Mouse (Mus musculus): Measurements from ENCODE around the gene Tnfsf9.
"Not testable (repeated sequence)": the region's sequence is repeated elsewhere in the genome, so short reads cannot be mapped to it uniquely, and the experiment has no call there.

Tnfsf9 gene

DNA sequence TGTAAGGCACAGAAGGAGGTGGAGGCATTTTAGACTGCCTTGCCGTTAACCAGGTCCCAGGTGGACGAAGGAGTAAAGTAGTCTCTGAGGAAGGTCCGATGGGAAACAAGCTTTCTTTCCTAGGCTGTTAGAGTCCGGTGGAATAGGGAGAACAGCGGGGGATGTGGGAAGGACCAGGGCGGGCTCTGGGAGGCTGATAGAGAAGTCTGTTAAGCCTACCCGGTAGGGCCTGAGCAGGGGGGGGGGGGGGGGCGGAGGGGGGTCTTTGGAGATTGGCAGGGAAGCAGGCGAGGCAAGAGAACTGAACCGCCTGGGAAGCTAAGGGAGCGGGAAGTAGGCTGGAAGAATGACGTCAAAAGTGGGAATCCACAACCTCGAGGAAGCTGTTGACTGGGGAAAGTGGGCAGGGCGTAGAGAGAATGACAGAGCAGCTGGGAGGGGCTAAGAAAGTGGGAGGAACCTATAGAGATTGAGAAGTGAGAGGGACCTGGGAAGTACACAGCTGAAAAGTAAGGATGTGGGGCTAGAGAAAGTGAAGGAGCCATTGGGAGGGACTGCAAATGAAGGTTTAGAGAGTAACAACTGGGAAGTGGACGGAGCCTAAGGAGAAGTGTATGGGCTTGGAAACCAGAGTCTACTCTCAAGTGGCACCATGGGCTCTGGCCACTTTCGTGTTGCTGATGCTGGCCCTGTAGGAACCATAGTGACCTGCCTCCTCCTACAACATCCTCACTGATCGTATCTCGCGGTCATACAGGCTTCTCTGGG lies 9.1 kb upstream of the Tnfsf9 start:
- DNase-seq (ENCODE audit: low spot score in 2 of 2) = no peak

DNA sequence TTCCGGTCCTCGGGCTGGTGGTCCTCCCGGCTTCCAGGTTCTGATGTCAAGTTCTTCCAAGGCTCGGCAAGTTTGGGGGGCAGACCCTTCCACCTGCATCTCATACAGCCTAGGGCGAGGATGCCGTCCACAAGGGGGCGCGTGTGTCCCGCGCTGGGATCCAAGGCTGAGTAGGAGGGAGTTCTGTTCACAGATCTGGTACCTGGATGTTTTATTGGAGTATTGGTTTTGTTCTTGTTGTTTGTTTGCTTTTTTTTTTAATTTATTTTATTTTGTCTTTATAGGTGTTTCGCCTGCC lies 8.6 kb upstream of the Tnfsf9 start:
- DNase-seq (ENCODE audit: low spot score in 2 of 2) = peak; percentile 69 to 72

DNA sequence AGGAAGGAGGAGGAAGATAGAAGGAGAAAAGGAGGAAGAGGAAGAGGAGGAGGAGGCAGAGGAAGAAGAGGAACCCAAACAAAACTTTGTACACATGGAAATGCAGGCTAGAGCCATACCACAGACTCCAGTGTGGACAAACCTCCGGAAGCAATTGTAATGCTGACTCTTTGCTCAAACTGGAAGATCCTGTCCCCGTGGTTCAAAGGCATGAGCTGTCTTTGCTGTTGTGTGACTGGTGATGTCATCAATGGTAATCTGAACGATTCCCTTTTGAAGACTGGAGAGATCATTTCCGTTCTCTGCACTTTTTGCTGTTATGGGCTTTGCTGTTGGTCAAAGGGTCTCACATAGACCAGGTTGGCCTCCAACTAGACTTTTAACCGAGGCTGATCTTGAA lies 6.8 kb upstream of the Tnfsf9 start:
- no peak for DNase-seq (ENCODE audit: low spot score in 2 of 2)

DNA sequence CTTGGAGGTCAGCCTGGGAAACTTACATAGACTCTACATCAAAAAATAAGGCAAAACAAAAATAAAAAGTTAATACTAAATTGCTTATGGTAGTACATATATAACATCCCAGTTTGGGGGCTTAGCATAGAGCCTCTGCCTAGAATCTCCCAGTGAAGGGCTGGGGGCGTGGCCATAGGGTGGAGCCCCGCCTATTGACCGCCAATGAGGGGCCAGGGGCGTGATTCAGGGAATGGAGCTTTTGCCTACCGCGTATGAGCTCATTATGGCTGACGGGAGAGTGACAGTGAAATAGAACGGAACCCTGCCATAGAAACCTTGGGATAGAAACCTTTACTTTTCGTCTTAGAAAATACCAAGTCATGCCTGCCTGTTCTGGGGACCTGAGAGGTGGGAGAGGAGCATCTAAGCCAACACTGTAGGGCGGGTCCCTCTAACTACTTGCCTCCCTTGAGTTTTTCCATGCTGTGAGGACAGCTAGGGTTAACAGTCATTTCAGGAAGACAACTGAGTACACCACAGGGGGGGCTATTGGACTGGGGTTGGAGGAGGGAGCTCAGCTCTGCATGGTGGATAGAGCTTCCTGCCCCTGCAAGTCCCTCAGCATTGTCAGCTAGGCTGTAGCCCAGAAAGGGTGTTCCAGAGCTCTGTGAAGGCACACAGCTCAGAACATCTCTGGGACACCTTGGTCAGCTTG lies 5.3 kb upstream of the Tnfsf9 start:
- no peak for DNase-seq (ENCODE audit: low spot score in 2 of 2)

DNA sequence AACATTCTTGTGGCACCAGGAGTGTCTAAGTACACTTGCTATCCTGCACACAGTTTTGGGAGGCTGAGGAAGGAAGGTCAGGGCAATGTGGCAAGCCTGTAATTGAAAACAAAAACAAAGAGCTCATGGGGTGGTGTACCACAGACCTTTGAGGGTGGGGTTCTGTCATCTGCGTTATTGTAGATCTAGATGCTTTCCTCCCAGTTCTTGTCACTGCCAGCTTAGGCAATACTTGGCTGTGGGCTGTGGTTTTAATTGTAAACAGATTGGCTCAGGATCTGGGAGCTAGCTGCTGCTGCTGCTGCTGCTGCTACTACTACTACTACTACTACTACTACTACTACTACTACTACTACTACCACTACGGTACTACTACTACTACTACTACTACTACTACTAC lies 2.8 kb upstream of the Tnfsf9 start:
- no peak for DNase-seq (ENCODE audit: low spot score in 2 of 2)

DNA sequence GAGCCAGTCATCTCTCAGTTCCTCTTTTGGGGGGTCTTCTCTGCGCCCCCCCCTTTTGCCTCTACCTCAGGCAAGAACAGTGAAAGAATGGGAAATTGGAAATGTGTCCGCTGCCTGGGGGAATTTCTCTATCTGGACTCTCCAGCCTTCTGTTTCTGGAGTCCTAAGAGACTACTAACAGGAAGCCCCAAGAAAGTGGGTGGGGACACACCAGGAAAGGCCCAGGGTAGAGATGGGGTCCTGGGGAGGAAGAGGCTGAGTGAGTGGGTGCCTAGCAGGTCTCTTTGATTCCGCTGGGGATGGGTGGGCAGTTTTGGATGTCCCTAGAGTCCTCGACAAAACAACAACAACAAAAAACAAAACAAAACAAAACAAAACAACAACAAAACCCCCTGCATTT lies 629 bp upstream of the Tnfsf9 start:
- no peak for DNase-seq (ENCODE audit: low spot score in 2 of 2)

DNA sequence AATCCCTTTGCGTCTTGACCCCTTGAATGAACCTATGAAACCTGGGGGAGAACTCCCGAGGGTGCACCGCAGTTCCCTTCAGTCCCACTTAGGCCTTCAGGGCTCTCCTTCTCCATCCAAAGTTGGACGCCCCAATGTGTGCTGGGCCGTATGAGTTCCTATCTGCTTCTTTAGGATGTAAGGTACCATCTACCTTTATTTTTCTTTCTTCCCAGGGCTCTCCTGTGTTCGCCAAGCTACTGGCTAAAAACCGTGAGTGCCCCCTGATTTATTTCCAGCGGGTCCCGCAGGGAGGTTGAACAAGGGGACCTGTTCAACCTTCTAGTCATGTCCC lies 877 bp downstream of the Tnfsf9 start:
- no peak for DNase-seq (ENCODE audit: low spot score in 2 of 2)

DNA sequence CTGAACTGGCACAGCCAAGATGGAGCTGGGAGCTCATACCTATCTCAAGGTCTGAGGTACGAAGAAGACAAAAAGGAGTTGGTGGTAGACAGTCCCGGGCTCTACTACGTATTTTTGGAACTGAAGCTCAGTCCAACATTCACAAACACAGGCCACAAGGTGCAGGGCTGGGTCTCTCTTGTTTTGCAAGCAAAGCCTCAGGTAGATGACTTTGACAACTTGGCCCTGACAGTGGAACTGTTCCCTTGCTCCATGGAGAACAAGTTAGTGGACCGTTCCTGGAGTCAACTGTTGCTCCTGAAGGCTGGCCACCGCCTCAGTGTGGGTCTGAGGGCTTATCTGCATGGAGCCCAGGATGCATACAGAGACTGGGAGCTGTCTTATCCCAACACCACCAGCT lies 1.9 kb downstream of the Tnfsf9 start:
- DNase-seq (ENCODE audit: low spot score in 2 of 2) = no peak

DNA sequence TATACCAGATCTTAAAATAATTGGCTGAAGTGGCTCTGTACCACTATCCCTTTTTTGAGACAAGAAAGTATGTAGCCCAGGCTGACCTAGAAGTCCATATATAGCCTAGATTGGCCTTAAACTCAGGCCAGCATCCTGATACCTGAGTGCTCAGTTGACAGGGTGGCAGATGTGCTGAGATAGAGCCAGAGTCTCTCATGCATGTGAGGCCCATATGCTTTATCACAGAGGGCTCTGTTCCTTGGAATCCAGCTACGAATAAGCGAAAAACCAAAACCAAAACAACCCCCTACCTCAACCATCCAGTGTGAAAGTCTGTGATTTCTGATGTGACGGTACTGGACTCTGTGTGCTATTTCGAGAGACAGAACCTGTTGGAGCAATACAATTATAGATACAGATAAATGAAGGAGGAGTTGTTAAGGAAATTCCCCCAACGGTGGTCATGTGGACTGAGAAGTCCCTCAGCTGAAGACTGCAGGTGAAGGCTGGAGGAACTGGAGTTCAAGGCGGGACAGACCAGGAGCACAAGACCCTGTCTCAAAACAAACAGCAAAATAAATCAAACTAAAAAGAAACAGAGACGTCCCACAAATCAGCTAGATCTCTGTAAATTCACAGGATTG lies 3.0 kb downstream of the Tnfsf9 start:
- DNase-seq (ENCODE audit: low spot score in 2 of 2) = no peak

DNA sequence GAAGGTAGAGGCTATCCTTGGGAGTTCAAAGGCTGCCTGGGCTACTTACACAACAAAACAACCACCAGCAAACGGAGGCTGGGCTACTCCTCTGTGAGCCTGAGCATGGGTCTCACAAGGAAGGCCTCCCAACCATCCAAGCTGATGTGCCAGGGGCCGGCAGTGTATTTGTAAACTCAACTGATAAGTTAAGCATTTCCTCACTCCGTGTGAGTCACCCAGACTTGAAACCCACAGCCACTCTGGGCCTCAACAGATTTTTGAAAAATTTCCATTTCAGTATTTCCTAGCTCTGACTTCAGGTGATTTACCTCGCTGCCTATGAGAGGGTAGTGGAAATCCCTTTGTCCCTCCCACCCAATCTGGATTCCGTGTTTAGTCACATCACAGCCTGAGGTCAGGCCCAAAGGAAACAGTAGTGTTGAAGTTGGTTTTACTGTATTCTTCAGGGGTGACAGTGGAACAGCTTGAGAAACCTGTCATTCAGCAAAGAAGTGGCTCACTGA lies 3.6 kb downstream of the Tnfsf9 start:
- no peak for DNase-seq (ENCODE audit: low spot score in 2 of 2)

DNA sequence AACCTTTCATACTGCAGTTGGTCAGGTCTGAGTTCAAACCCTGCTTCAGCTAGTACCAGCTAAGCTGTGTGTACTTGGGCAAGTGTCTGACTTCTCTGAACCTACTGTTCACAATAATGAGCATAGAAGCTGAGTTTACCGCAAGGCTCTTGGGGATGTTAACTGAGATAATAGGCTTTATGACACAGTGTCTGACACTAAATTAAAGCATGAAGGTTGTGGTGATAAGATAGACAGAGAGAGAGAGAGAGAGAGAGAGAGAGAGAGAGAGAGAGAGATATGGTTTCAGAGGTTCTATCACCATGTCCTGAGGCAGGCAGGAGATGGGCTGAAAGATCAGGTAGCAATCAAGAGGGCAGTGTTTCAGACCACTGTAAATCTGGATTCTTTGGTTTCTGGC lies 4.9 kb downstream of the Tnfsf9 start:
- DNase-seq (ENCODE audit: low spot score in 2 of 2) = no peak

DNA sequence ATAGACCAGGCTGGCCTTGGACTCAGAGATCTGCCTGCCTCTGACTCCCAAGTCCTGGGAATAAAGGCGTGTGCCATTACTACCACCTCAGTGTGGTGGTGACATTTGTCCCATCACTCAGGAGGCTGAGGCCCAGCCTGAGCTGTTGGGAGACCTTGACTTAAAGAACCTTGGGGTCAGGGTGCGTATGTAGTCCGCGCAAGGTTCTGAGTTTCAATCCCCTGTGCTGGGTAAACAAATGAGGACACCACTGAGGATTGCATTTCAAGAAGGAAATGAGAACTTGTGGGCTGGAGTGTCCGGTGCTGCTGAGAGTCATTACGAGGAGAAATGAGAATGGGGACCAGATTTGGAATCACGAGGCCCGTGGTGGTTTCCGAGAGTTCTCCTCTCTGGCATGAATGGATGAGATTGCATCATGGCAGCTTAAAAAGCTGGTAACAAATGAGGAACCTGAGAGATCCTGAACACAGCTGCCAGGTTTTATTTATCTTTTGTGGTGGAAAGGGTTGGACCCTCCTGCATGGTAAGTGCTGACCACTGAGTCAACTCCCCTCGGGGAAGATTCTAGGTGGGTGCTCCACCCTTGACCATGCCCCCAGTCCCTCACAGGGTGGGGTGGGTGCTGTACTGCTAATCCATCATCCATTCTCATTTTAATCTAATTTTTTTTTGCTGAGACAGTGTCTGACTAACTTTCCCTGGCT lies 7.8 kb downstream of the Tnfsf9 start:
- DNase-seq (ENCODE audit: low spot score in 2 of 2) = no peak

DNA sequence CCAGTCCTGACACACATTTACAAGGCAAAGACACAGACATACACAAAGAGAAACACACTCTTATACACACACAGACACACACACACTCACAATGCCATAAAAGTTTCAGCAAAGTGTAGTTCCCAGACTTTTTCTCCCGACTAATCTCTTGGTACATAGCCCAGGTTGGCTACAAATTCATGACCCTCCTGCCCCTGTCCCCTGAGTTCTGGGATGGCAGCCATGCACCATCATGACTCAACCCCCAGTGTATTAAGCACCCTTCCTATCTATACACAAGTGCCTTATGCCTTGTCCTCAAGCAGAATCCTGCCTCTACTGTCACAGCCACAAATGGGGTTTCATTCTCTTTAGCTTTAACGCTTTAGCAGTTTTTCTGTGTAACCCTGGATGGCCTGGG lies 11.7 kb downstream of the Tnfsf9 start:
- DNase-seq (ENCODE audit: low spot score in 2 of 2) = no peak

DNA sequence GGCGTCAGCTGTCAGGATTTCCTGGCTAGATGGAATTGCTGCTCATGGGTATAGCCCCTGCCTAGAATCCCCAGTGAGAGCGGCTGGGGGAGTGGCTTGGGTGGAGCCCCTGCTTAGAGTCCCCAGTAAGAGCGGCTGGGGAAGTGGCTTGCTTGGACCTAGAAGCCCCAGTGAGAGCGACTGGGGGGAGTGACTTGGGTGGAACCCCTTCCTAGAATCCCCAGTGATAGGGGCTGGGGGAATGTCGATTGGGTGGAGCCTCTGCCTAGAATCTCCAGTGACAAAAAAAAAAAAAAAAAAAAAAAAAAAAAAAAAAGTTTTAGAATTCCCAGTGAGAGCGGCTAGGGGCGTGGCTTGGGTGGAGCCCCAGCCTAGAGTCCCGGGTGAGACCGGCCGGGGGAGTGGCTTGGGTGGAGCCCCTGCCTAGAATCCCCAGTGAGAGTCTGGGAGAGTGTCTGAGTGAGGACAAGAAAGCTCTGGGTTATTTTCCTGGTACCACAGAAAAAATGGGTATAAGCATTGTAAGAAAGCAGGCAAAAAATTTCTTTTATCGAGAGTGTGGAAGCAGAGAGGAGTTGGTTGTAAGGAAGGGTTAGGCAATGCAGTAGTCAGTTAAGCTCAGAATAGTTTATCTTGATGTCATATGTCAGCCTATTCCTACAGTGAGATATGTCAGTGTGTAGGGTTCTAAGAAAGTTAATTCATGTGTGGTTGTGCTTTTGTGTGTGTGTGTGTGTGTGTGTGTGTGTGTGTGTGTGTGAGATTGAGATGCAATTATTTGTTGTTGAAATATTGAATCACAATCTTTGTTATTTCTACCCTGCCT lies 13.6 kb downstream of the Tnfsf9 start:
- DNase-seq (ENCODE audit: low spot score in 2 of 2) = no peak

DNA sequence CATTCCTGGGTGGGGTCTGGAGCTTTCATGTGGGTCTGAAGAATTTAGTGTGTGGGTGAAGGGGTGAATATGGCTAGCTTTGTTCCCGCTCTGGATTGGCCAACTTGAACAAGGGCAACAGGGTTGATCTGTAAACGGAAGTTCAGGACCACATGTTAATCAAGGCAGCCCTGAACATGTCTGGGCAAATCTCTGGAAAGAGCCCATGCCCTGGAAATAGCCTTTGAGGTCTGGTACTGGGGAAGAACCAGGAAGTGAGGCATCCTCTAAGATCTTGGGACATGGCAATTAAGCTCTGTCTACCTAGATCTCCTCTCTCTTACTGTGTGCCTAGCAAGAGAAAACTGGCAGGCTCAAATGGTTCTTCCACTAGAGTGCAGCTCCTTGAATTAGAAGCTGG lies 16.7 kb downstream of the Tnfsf9 start:
- no peak for DNase-seq (ENCODE audit: low spot score in 2 of 2)

DNA sequence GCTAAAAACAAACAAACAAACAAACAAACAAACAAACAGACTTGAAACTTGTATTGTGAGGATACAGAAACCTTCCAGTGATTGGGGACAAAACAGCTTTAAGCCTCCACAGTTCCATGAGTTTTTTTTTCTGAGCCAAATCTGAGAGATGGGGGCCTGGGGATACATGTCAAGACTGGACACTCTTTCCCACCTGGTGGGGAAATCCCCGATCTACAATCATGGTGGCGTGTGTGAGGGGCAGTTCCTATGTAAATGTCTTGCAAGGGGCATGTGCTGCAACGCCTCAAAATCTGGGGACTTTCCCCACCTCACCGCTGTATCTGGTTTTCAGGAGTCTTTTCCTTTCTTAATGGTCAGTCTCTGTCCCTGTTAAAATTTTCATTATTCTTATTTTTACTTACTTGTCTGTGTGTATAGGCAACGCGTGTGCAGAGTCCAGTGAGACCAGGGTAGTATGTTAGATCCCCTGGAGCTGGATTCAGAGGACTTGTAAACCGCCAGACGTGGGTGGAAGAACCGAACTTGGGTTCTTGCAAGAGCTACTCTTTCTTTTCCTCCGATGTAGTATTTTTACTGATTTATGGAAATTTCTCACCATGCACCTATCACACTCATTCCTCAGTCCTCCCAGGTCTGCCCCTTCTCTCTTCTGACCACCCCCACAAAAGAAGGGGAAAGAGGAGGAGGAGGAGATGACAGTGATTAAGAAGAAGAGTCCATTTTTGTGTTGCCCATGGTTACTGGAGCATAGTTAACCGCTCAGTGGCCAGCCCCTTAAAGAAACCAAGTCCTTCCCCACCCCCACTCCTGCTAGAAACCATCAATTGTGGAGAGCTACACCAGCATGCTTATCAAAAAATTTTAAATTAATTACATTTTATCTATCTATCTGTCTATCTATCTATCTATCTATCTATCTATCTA lies 18.3 kb downstream of the Tnfsf9 start:
- no peak for DNase-seq (ENCODE audit: low spot score in 2 of 2)

DNA sequence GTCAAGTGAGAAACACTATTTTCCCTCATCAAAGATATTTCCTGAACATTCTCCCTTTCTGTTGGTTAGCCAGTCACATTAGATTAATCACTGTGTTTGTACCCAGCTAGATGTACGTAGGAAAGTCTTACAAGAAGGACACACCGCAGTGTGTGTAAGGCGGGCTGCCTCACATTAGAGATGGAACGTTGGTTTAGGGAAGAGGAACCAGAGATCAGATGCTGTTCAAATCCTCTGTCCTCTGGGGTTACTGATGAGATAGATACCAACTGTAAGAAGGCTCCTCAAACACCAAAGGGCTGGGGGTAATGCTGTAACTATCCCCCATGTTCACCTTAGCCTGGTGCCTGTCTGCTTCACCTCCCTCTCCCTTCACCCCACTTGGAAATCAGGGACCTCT lies 19.7 kb downstream of the Tnfsf9 start:
- DNase-seq (ENCODE audit: low spot score in 2 of 2) = no peak

DNA sequence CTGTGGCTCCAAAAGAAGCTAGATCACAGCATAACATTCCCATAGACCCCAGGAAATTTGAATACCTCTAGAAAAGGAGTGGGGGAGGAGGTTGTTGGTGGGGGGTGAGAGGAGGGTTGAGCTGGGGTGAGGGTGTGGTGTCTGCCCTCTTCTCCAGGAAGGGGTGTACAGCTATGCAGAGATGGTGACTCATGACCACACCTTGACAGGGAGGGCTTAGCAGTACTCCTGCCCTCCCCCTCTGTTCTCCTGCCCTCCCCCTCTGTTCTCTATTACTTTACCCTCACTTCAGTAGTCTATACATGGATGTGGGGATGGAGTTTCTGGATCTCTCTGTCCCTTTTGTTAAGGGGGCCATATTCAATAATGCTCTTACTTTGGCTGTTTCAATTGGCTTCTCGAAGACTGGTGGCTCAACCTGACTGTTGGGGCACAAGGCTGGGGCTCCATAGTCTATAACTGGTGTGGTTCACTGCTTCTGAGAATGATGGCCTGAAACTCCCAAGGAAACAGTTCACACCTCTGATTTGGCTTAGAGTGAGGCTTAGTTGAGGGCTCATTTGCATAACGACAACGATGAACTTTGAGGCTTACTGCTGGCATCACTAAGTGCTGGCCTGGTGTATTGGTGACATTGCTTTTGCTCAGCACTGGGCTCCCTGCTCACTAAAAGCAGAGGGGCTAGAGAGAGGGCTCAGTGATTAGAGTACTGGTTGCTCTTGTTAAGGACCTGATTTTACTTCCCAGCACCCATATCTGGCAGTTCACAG lies 20.9 kb downstream of the Tnfsf9 start:
- DNase-seq (ENCODE audit: low spot score in 2 of 2) = no peak

DNA sequence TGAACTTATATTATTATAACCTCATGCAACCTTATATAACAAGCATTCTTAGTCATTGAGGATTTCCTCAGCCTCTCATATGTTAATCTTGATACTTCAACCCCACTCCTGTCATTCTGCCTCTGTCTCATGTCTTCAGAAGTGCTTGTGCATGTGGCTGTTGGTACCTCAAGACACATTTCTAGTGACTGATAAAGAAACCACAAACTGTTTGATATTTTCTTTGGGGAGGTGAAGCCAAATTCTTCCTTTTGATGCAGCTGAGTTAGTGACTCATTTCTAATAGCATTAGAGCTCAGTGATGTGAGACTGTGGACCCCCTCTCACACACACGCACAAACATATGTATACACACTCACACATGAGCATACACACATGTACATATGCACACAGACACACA lies 26.7 kb downstream of the Tnfsf9 start:
- DNase-seq (ENCODE audit: low spot score in 2 of 2) = no peak

DNA sequence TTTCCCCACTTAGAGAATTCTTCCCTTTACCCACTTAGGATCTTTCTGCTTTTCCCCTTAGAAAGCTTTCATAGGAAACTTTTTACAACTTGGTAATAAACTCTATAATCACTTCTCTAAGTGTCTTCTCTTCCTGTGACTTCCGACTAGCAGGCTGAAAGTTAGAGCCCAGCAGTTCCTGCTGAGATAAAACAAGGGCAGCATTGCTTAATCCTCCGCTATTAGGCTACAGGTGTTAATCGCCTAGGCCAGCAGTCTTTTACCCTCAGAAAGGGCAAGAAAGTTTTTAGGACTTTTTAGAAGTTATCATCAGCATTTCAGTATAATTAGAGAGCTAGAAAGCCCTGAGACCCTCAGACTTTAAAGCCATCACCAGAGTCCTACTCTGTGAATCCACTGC lies 28.9 kb downstream of the Tnfsf9 start:
- DNase-seq (ENCODE audit: low spot score in 2 of 2) = not testable (repeated sequence)
